Mouse (Mus musculus) neutrophil, adult 59 days (primary cell): ENCODE results near the gene Pias1. TPM values are rescaled to one million over a fixed set of nuclear protein-coding genes. Genes with fewer than 3 reads are reported as not detected.

Source experiments
- total RNA-seq, 2 experiments: library from RNA; stranded (reverse); gene quantifications; 1 replicate in 1 of 2; 2 replicates in 1 of 2; pipeline ENCODE4 v1.2.4; 2023

Pias1 gene
- total RNA-seq = 10 to 100 TPM; 76.5 to 76.9 TPM

GRCm38 (mm10) chr9:62987824-62988223 is at the start of gene Pias1:
Pias1 (minus strand) TSS chr9:62987924.

GRCm38 (mm10) chr9:62857719-62858261 is 129.9 kb downstream of the Pias1 start, which contains the start of gene Calml4:
Calml4 (plus strand) TSS chr9:62858080.

GRCm38 (mm10) chr9:62838506-62839171 is 149.1 kb downstream of the Pias1 start, which contains the start of gene Cln6:
Cln6 (plus strand) TSS chr9:62838785.

Other genes with a start within 250 kb of the Pias1 start
- 10 to 100 TPM; 10.0 to 12.0 TPM for gene Fem1b, start 176.0 kb downstream of the Pias1 start, total RNA-seq
- 10 to 100 TPM; 22.5 to 31.6 TPM for gene Cln6, start 149.1 kb downstream of the Pias1 start, total RNA-seq
- gene Calml4, start 129.8 kb downstream of the Pias1 start, total RNA-seq = under 1 TPM in 1 of 2 experiments, not detected in 1; 0.57 TPM
- gene Skor1, start 161.0 kb upstream of the Pias1 start, total RNA-seq = not detected